Mouse (Mus musculus) effector memory CD4-positive, alpha-beta T cell, adult 5 months (primary cell): ENCODE results near the gene Gm17079. TPM values are rescaled to one million over a fixed set of nuclear protein-coding genes. Genes with fewer than 3 reads are reported as not detected.

Experiments
- polyA plus RNA-seq: library from polyadenylated mRNA; unstranded; fragments of 100-300 nt; shearing (Covaris generic); gene quantifications from one replicate; pipeline ENCODE4 v1.2.1, GENCODE M21; 2017

Gene Gm17079
- polyA plus RNA-seq: not detected

GRCm38 (mm10) chr14:51695368-51695767, at the start of gene Gm17079:
Gene Gm17079, minus strand, starts transcription at chr14:51695468.

GRCm38 (mm10) chr14:51717083-51717482, 21.8 kb upstream of the Gm17079 start, which contains the start of gene Gm5800:
Gene Gm5800, minus strand, starts transcription at chr14:51717183.

Other genes starting within 250 kb of the Gm17079 start
- gene Vmn2r89, start 243.6 kb downstream of the Gm17079 start, polyA plus RNA-seq: 0.17 TPM
- not detected for gene Gm5622, start 142.7 kb downstream of the Gm17079 start, polyA plus RNA-seq
- not detected for gene Gm17175, start 121.4 kb downstream of the Gm17079 start, polyA plus RNA-seq
- not detected for gene Gm17174, start 103.3 kb downstream of the Gm17079 start, polyA plus RNA-seq
- gene Gm17078, start 84.2 kb downstream of the Gm17079 start, polyA plus RNA-seq: not detected
- gene Gm4181, start 59.8 kb downstream of the Gm17079 start, polyA plus RNA-seq: not detected
- gene Gm5800, start 21.7 kb upstream of the Gm17079 start, polyA plus RNA-seq: not detected
- gene Ang4, start 78.1 kb upstream of the Gm17079 start, polyA plus RNA-seq: not detected
- not detected for gene AY358078, start 104.6 kb upstream of the Gm17079 start, polyA plus RNA-seq
- gene Ear6, start 158.2 kb upstream of the Gm17079 start, polyA plus RNA-seq: not detected
- 36.2 TPM for gene Mettl17, start 189.4 kb upstream of the Gm17079 start, polyA plus RNA-seq
- gene Slc39a2, start 197.4 kb upstream of the Gm17079 start, polyA plus RNA-seq: 0.15 TPM
- 13.1 TPM for gene Ndrg2, start 218.7 kb upstream of the Gm17079 start, polyA plus RNA-seq
- not detected for gene Tppp2, start 223.0 kb upstream of the Gm17079 start, polyA plus RNA-seq
- gene Rnase13, start 227.3 kb upstream of the Gm17079 start, polyA plus RNA-seq: not detected